In genomic region chr13:98003690-98004089, GRCm38 (mm10) we compare ENCODE assay signal across 17 mouse cellular contexts.
"Had no signal": no experiment of that assay in that cellular context is flagged by ENCODE, and none has a peak within 500 bp of the region (broad histone marks: within the 10 kb centered on the region; RNA-seq: fewer than 3 reads in every experiment).

No protein-coding gene starts in this region.

- DNase-seq: liver; liver, embryonic 13.5 days; liver, postnatal 0 days; lung, postnatal 14 days; retina, postnatal 1 day; right cerebral cortex, postnatal 4 days; spleen, adult 18-20 months; thymus, adult 2 months; thymus, postnatal 36 days had no signal

- H3K9ac ChIP-seq: limb, embryonic 12.5 days; liver, embryonic 13.5 days; liver, postnatal 0 days; lung, embryonic 15.5 days; neural tube, embryonic 13.5 days had no signal

- H3K27me3 ChIP-seq: limb, embryonic 12.5 days; liver, embryonic 13.5 days; lung, embryonic 15.5 days; neural tube, embryonic 13.5 days had no signal

- ATAC-seq: liver, postnatal 0 days; midbrain, embryonic 16.5 days had no signal

- H3K4me1 ChIP-seq: liver, embryonic 13.5 days had no signal

- H3K9me3 ChIP-seq: limb, embryonic 12.5 days; liver, embryonic 13.5 days; lung, embryonic 15.5 days; megakaryocyte, embryonic 14.5 days; neural tube, embryonic 13.5 days had no signal

- H3K4me2 ChIP-seq: limb, embryonic 12.5 days; liver, embryonic 13.5 days; lung, embryonic 15.5 days; midbrain, embryonic 11.5 days; neural tube, embryonic 13.5 days had no signal

- H3K4me3 ChIP-seq: layer of hippocampus, adult 2 months; limb, embryonic 12.5 days; liver, embryonic 13.5 days; lung, embryonic 15.5 days; megakaryocyte, embryonic 14.5 days; neural tube, embryonic 13.5 days had no signal

- H3K27ac ChIP-seq: layer of hippocampus, adult 2 months; limb, embryonic 12.5 days; liver, embryonic 13.5 days; lung, embryonic 15.5 days; macrophage; neural tube, embryonic 13.5 days had no signal

- H3K36me3 ChIP-seq: liver, embryonic 13.5 days; lung, embryonic 15.5 days; neural tube, embryonic 13.5 days had no signal
